Mouse (Mus musculus): ENCODE measurements around the gene Syt1. TPM values are rescaled to one million over a fixed set of nuclear protein-coding genes. Genes with fewer than 3 reads are reported as not detected.

The Syt1 gene
- polyA plus RNA-seq, 1 experiment from 2014 or later = 4.5 TPM

DNA sequence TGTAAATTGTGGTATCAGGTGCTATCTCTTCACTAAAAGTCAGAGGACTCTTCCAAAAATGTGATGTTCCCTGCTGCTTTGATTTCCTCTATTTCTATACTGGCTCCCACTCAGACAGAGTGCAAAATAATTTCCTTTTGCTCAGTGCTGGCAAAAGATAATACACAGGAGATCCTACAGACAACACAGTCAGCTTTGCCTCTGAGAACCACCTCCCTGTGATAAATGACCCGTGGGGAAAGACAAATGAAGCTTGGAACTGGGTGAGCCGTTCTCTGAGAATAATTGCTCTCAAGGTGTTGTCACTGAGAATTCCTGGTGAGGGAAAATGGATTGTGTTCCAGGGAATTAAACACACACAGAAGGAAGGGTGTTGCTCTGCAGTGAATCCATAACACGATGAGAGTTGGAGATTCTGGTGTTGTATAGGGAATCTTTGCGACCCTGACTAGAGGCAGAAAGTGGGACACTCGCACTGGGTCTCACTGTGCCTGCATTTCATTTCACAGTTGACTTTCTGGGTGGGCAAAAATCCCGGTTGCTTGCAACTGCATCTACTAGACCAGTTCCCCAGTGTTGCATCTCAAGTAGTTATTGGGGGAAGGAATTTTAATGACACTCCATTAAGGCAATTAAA, 540.3 kb downstream of the Syt1 start:
- WGBS = 37% methylated on average over 6 of the region's 6 CpGs
- no peaks in the 10 kb centered on the region for H3K4me1 ChIP-seq (replicated peaks; ENCODE audit: control insufficient read depth, insufficient read depth, low read length)
- H3K27ac ChIP-seq (ENCODE audit: low read depth, low read length) = no peak overlapping the region
- TF ChIP-seq CTCF (IDR thresholded peaks at IDR 0.05; ENCODE audit: low read depth) = no peak
- no peaks in the 10 kb centered on the region for H3K9me3 ChIP-seq (ENCODE audit: control insufficient read depth)
- no peaks in the 10 kb centered on the region for H3K36me3 ChIP-seq (ENCODE audit: control insufficient read depth, insufficient read depth)
- no peaks in the 10 kb centered on the region for H3K27me3 ChIP-seq (replicated peaks; ENCODE audit: control insufficient read depth, insufficient read depth, low read length)
- H3K4me3 ChIP-seq (ENCODE audit: low read depth, low read length) = no peak overlapping the region
- no peak overlapping the region for H3K9ac ChIP-seq (ENCODE audit: low read depth, low read length)
- ATAC-seq = no peak
- no peak overlapping the region for H3K4me2 ChIP-seq (replicated peaks; ENCODE audit: low read depth)

DNA sequence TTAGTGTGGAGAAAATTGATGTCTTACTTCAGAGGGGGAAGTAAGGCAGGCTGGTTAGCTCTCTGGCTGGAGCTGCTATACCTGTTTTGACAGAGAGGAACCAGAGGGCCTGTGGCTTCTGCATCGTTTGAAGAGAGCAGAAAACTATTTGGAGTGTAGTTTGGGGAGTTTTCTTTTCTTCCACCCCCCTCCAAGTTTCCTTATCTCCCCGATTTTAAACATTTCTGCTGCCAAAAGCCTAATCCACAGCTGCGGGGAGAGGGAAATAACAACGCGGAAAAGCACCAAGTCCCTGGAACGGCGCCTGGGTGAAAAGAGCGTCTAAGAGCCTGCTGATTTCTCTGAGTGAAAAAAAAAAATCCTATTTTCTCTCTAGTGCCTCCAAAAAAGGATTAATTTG, 544.2 kb downstream of the Syt1 start:
- TF ChIP-seq CTCF (IDR thresholded peaks at IDR 0.05; ENCODE audit: low read depth) = no peak
- no peak overlapping the region for H3K4me3 ChIP-seq (ENCODE audit: low read depth, low read length)
- H3K27me3 ChIP-seq (replicated peaks; ENCODE audit: control insufficient read depth, insufficient read depth, low read length) = no peaks in the 10 kb centered on the region
- ATAC-seq = no peak
- no peak overlapping the region for H3K9ac ChIP-seq (ENCODE audit: low read depth, low read length)
- WGBS = 39% methylated on average over 8 of the region's 8 CpGs
- no peaks in the 10 kb centered on the region for H3K4me1 ChIP-seq (replicated peaks; ENCODE audit: control insufficient read depth, insufficient read depth, low read length)
- H3K27ac ChIP-seq (ENCODE audit: low read depth, low read length) = no peak overlapping the region
- H3K9me3 ChIP-seq (ENCODE audit: control insufficient read depth) = no peaks in the 10 kb centered on the region
- no peak overlapping the region for H3K4me2 ChIP-seq (replicated peaks; ENCODE audit: low read depth)
- no peaks in the 10 kb centered on the region for H3K36me3 ChIP-seq (ENCODE audit: control insufficient read depth, insufficient read depth)

DNA sequence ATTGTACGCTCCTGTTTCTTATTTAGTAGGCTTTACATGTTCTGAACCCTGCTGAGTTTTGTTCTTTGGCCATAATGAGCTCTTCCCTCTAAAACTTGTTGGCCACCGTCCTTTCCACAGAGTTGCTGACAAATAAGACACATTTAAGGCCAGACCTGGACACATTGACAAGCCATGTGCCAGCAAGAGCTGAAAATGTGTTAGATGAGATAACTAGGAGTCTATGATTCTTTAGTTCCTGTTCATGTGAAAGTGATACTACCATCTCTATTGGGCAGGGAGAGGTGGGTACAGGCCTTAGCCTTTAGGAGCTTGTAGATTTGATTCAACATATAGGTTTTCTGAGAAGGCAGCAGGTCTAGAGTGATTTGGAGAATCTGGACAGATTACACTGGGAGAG, 548.9 kb downstream of the Syt1 start:
- WGBS = 93% methylated on average over 2 of the region's 2 CpGs
- TF ChIP-seq CTCF (IDR thresholded peaks at IDR 0.05; ENCODE audit: low read depth) = no peak
- no peaks in the 10 kb centered on the region for H3K36me3 ChIP-seq (ENCODE audit: control insufficient read depth, insufficient read depth)
- H3K4me1 ChIP-seq (replicated peaks; ENCODE audit: control insufficient read depth, insufficient read depth, low read length) = no peaks in the 10 kb centered on the region
- no peak overlapping the region for H3K4me2 ChIP-seq (replicated peaks; ENCODE audit: low read depth)
- no peak overlapping the region for H3K27ac ChIP-seq (ENCODE audit: low read depth, low read length)
- no peaks in the 10 kb centered on the region for H3K27me3 ChIP-seq (replicated peaks; ENCODE audit: control insufficient read depth, insufficient read depth, low read length)
- no peaks in the 10 kb centered on the region for H3K9me3 ChIP-seq (ENCODE audit: control insufficient read depth)
- no peak overlapping the region for H3K4me3 ChIP-seq (ENCODE audit: low read depth, low read length)
- no peak for ATAC-seq
- no peak overlapping the region for H3K9ac ChIP-seq (ENCODE audit: low read depth, low read length)

- H3K9me3 ChIP-seq (ENCODE audit: control insufficient read depth) = no peaks in the 10 kb centered on the region
- no peak overlapping the region for H3K4me2 ChIP-seq (replicated peaks; ENCODE audit: low read depth)
- no peaks in the 10 kb centered on the region for H3K36me3 ChIP-seq (ENCODE audit: control insufficient read depth, insufficient read depth)
- no peaks in the 10 kb centered on the region for H3K4me1 ChIP-seq (replicated peaks; ENCODE audit: control insufficient read depth, insufficient read depth, low read length)
- no peak overlapping the region for H3K4me3 ChIP-seq (ENCODE audit: low read depth, low read length)
- WGBS = 93% methylated on average over 2 of the region's 2 CpGs
- no peaks in the 10 kb centered on the region for H3K27me3 ChIP-seq (replicated peaks; ENCODE audit: control insufficient read depth, insufficient read depth, low read length)
- H3K27ac ChIP-seq (ENCODE audit: low read depth, low read length) = no peak overlapping the region
- ATAC-seq = no peak
- no peak for TF ChIP-seq CTCF (IDR thresholded peaks at IDR 0.05; ENCODE audit: low read depth)
- H3K9ac ChIP-seq (ENCODE audit: low read depth, low read length) = no peak overlapping the region
Observed at GRCm38 (mm10) chr10:108457054-108457453, 553.7 kb downstream of the Syt1 start.

DNA sequence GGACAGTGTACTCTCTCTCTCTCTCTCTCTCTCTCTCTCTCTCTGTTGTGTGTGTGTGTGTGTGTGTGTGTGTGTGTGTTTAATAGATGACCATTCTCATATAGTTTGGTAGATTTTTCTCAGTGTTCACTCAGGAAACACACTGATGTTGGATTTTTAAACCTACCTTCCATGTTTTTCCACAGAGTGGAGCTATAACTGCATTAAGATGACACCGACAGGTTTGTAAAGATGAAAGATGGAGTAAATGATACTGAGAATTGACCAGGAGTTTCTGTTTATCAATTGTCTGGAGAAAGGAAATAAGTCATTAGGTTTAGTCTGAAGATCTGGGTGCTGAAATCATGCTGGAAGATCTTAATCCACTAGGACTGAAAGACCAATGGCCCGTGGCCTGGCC, 554.9 kb downstream of the Syt1 start:
- H3K9me3 ChIP-seq (ENCODE audit: control insufficient read depth) = no peaks in the 10 kb centered on the region
- no peaks in the 10 kb centered on the region for H3K36me3 ChIP-seq (ENCODE audit: control insufficient read depth, insufficient read depth)
- H3K9ac ChIP-seq (ENCODE audit: low read depth, low read length) = no peak overlapping the region
- TF ChIP-seq CTCF (IDR thresholded peaks at IDR 0.05; ENCODE audit: low read depth) = peak; percentile 26; the same call in 1 of the 2 replicates
- no peak for ATAC-seq
- H3K27ac ChIP-seq (ENCODE audit: low read depth, low read length) = no peak overlapping the region
- WGBS = 79% methylated on average over 2 of the region's 2 CpGs
- no peaks in the 10 kb centered on the region for H3K4me1 ChIP-seq (replicated peaks; ENCODE audit: control insufficient read depth, insufficient read depth, low read length)
- H3K4me3 ChIP-seq (ENCODE audit: low read depth, low read length) = no peak overlapping the region
- H3K4me2 ChIP-seq (replicated peaks; ENCODE audit: low read depth) = no peak overlapping the region
- H3K27me3 ChIP-seq (replicated peaks; ENCODE audit: control insufficient read depth, insufficient read depth, low read length) = no peaks in the 10 kb centered on the region

DNA sequence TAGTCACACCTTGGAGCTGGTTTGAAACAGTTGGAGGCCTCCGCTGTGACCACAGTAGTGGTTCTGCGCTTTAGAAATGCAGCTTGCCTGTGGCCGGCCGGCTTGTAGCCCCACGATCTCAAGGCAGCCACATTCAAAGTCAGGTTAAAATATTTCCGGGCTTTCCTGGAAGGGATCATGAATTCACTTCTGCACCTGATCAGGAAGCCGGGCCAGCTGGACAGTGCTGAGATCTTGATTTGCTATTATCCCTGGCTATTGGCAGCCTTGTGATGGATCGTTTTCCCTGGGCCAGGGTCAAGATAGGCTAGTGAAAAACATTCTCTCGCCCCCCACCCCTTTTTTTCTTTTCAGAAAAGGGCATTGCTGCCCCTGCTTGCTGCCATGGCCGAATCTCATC, 555.6 kb downstream of the Syt1 start:
- no peaks in the 10 kb centered on the region for H3K9me3 ChIP-seq (ENCODE audit: control insufficient read depth)
- WGBS = 82% methylated on average over 10 of the region's 10 CpGs
- ATAC-seq = no peak
- H3K4me1 ChIP-seq (replicated peaks; ENCODE audit: control insufficient read depth, insufficient read depth, low read length) = no peaks in the 10 kb centered on the region
- no peak overlapping the region for H3K4me3 ChIP-seq (ENCODE audit: low read depth, low read length)
- H3K4me2 ChIP-seq (replicated peaks; ENCODE audit: low read depth) = no peak overlapping the region
- no peak overlapping the region for H3K9ac ChIP-seq (ENCODE audit: low read depth, low read length)
- H3K36me3 ChIP-seq (ENCODE audit: control insufficient read depth, insufficient read depth) = no peaks in the 10 kb centered on the region
- TF ChIP-seq CTCF (IDR thresholded peaks at IDR 0.05; ENCODE audit: low read depth) = no peak
- no peak overlapping the region for H3K27ac ChIP-seq (ENCODE audit: low read depth, low read length)
- H3K27me3 ChIP-seq (replicated peaks; ENCODE audit: control insufficient read depth, insufficient read depth, low read length) = no peaks in the 10 kb centered on the region

GRCm38 (mm10) chr10:108454691-108455117, 556.1 kb downstream of the Syt1 start:
- Histone ChIP-seq H3K27ac (ENCODE audit: low read depth, low read length) (no peak overlapping the region), H3K4me3 (ENCODE audit: low read depth, low read length) (no peak overlapping the region), H3K27me3 (replicated peaks; ENCODE audit: control insufficient read depth, insufficient read depth, low read length) (no peaks in the 10 kb centered on the region), H3K9me3 (ENCODE audit: control insufficient read depth) (no peaks in the 10 kb centered on the region), H3K36me3 (ENCODE audit: control insufficient read depth, insufficient read depth) (no peaks in the 10 kb centered on the region), H3K4me2 (replicated peaks; ENCODE audit: low read depth) (no peak overlapping the region), H3K4me1 (replicated peaks; ENCODE audit: control insufficient read depth, insufficient read depth, low read length) (no peaks in the 10 kb centered on the region), H3K9ac (ENCODE audit: low read depth, low read length) (no peak overlapping the region)
- TF ChIP-seq CTCF (IDR thresholded peaks at IDR 0.05; ENCODE audit: low read depth) = no peak
- ATAC-seq = no peak
- WGBS = 56% methylated on average over 11 of the region's 11 CpGs

All from intestine, postnatal 0 days (tissue).